Mouse (Mus musculus): Measurements from ENCODE around the gene Mrps15.

- no peak for TF ChIP-seq CTCF (IDR thresholded peaks at IDR 0.05; ENCODE audit: borderline replicate concordance, insufficient read depth, low read depth, low read length)
- peak; percentile 56; the same call in 1 of the 2 replicates for TF ChIP-seq POLR2A (IDR thresholded peaks at IDR 0.05; ENCODE audit: borderline replicate concordance, insufficient read depth, low read length)
These were observed 49.9 kb downstream of the Mrps15 start, which contains the start of gene Lsm10 for GRCm38 (mm10) chr4:126096464-126097111.

Data from cerebellum, adult 2 months (tissue).